Mouse (Mus musculus) left cerebral cortex, adult 6 months (tissue): ENCODE results near the gene Zfp780b. TPM values are rescaled to one million over a fixed set of nuclear protein-coding genes. Genes with fewer than 3 reads are reported as not detected.

ENCODE experiments used
- long read RNA-seq, 2 experiments: library from polyadenylated mRNA; unstranded; transcript quantifications; one replicate each; pipeline ENCODE4 v2.0.0; 2019 to 2020
- polyA plus RNA-seq: library from polyadenylated mRNA; unstranded; fragments of <200 nt; fragmentation: Nextera tagmentation; gene quantifications from 2 replicates; pipeline ENCODE4 v1.2.3, GENCODE M21; 2021

The Zfp780b gene
- polyA plus RNA-seq = 15.8 and 26.6 TPM in 2 replicates
- long read RNA-seq, experiment 1, transcript Zfp780b-204 (6 exons, 3,940 nt) = major isoform, 13 of 30 reads
- long read RNA-seq, experiment 1, partial matches to known transcripts = 1 of 30 reads
- long read RNA-seq, experiment 1, other reads (novel, unspliced or antisense) = 16 of 30 reads
- long read RNA-seq, experiment 2, partial matches to known transcripts = 0 of 56 reads
- long read RNA-seq, experiment 2, other reads (novel, unspliced or antisense) = 55 of 56 reads

DNA sequence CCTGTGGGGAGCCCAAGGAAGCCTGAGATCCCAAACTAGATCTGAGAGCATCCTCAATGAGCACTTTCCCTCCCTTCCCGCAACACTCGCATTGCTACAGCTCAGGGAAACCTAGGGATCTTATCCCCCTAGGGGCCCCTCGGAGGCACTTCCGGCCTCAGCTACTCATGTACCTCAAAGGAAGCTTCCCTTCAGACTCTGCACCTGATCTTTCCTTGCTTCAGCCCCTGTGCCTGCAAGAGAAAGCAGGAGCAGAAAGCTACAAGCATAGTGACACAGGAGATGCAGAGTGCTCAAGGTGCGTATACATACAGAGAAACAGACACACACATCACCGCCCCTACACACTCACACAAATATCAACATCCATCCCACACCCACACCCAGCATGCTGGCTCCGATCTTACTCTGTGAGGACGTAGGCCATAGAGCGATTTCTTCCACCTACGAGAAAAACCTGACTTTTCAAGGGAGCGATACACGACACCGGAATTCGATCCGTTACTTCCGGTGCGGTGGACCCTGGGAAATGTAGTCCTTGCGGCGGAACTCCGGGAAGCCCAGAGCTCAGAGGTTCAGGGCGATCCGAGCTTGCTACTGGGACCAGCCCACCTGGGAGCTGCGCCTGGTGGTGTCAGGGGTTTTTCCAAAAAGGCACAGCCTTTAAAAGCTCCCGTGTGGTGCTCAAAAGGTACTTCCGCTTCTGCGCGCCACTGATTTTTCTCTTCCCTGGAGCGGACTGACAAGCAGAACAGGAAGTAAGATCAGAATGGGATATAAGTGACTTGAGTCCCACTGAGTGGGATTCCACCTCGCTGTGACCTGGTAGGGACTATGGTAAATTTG lies at the start of gene Zfp780b:
TSS of gene Zfp780b (minus strand) at position 489 of the 846 bp plus-strand sequence.

DNA sequence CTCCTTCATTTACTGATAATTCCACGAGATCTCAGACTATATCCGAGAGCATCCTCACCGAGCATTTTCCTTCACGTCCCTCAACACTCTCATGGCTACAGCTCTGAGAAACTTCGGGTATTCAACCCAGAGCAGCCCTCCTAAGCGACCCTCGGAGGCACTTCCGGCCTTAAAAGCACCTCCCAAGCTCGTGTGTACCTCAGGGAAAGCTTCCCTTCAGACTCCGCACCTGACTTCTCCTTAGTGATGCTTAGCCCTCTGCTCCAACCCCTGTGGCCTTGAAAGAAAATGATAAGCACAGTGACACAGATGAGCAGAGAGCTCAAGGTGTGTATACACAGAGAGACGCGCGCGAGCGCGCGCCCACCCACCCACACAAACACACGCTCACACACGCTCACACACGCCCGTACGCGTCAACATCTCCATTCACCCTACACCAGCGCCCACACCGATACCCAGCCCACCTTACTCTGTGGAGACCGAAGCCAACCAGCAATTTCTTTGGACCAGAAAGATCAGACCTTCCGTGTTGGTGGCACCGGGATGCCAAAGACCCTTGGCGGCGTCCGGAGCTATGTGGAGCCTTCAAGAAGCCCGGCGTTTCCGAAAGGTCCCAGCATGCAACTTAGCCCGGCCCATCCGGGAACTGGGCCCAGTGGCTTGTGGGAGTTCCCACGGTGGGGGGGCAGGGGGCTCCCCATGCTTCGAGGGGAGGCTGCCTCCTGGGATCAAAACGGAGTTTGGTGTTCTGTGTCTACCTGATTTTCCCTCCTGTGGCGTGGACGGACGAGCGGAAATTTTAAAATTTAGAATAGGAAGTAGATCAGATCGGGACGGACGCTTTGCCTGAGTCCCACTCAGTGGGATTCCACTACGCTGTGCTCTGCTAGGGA lies 34.8 kb upstream of the Zfp780b start, which contains the start of gene Zfp850:
TSS of gene Zfp850 (minus strand) at position 567 of the 896 bp plus-strand sequence.

DNA sequence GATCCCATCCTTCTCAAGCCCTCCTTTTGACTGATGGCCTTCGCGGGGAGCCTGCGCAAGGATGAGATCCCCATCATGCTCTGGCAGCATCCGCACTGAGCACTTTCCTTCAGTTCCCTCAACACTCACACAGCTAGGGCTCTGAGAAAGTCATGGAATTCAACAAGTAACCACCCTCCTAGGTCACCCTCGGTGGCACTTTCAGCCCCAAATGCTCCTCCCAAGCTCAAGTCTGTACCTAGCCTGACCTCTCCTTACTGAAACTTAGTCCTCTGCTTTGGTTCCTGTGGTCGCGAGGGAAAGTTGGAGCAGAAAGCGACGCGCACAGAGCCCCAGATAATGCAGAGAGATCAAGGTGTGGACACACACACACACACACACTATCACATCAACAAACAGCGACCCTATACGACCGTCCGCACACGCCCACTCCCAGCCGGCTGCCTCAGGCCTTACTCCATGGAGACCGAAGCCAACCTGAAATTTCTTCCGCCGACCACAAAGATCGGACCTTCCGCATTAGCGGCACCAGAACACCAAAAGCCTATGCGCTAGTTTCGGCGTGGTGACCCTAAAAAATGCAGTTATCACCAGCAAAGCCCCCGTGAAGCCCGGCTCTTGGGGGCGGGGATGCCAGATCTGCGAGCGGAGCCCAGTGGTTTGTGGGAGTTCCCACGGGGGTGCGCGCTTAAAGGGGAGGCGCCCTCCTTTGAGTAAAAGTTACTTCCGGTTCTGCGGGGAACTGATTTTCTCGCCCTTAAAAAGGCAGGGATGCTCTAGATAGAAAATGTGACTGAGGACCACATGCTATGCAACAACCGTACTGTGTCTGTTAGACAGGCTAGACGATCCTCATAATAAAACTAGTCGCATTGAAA lies 49.9 kb downstream of the Zfp780b start, which contains the start of gene Zfp974:
TSS of gene Zfp974 (minus strand) at position 643 of the 878 bp plus-strand sequence.

Other genes with a start within 250 kb of the Zfp780b start
- 5.9 and 9.1 TPM in 2 replicates for gene Zfp60, start 247.8 kb downstream of the Zfp780b start, polyA plus RNA-seq
- 0.23 and 1.1 TPM in 2 replicates for gene Zfp626, start 172.0 kb downstream of the Zfp780b start, polyA plus RNA-seq
- 2.5 and 3.3 TPM in 2 replicates for gene Zfp59, start 140.6 kb downstream of the Zfp780b start, polyA plus RNA-seq
- 0.21 and 0.37 TPM in 2 replicates for gene Zfp607a, start 121.6 kb downstream of the Zfp780b start, polyA plus RNA-seq
- 2.3 and 3.1 TPM in 2 replicates for gene Zfp974, start 49.7 kb downstream of the Zfp780b start, polyA plus RNA-seq
- gene Zfp850, start 34.9 kb upstream of the Zfp780b start, polyA plus RNA-seq = 0.75 and 1.2 TPM in 2 replicates
- gene Psmc4, start 70.9 kb upstream of the Zfp780b start, polyA plus RNA-seq = 225 and 261 TPM in 2 replicates
- gene Fcgbp, start 92.1 kb upstream of the Zfp780b start, polyA plus RNA-seq = 0.11 and 0.13 TPM in 2 replicates
- 0.04 TPM in 1 of 2 replicates, not detected in the other for gene 9530053A07Rik, start 150.3 kb upstream of the Zfp780b start, polyA plus RNA-seq
- 11.2 and 18.6 TPM in 2 replicates for gene Fbl, start 190.5 kb upstream of the Zfp780b start, polyA plus RNA-seq
- 8.2 and 18.6 TPM in 2 replicates for gene Dyrk1b, start 200.3 kb upstream of the Zfp780b start, polyA plus RNA-seq